Mouse (Mus musculus): ENCODE results near the gene Nt5c2. TPM values are rescaled to one million over a fixed set of nuclear protein-coding genes. Genes with fewer than 3 reads are reported as not detected.
A peak's percentile ranks its signal among the peaks of the same experiment; 100 is the strongest.

Gene Nt5c2
- total and polyA plus RNA-seq, 3 experiments = 16.7 to 63.9 (median 58.2) TPM

- H3K9ac ChIP-seq (ENCODE audit: low read depth, low read length) = no peak overlapping the region
- peak overlapping the region; percentile 67 for H3K4me3 ChIP-seq
- TF ChIP-seq POLR2A (IDR thresholded peaks at IDR 0.05; ENCODE audit: insufficient read depth, low read depth, low read length) (no peak), EP300 (IDR thresholded peaks at IDR 0.05; ENCODE audit: insufficient read depth, low read depth, low read length) (no peak), CTCF (IDR thresholded peaks at IDR 0.05) (no peak)
- intact Hi-C loops (cut with DNase I) = no loop called here
- H3K27ac ChIP-seq = no peak overlapping the region; the same call in 1 of the 2 replicates
- WGBS = 8% methylated on average over 7 of the region's 7 CpGs
- no peak for DNase-seq
- no peaks in the 10 kb centered on the region for H3K27me3 ChIP-seq (ENCODE audit: control insufficient read depth, insufficient read depth, low read length)
- no peaks in the 10 kb centered on the region for H3K79me2 ChIP-seq (replicated peaks; ENCODE audit: control insufficient read depth, insufficient read depth, low read length)
- peaks cover 4% of the 10 kb centered on the region; the same call in 1 of the 2 replicates for H3K4me1 ChIP-seq (ENCODE audit: control insufficient read depth, insufficient read depth, low read length)
- no peaks in the 10 kb centered on the region for H3K36me3 ChIP-seq (ENCODE audit: control insufficient read depth, insufficient read depth, low read length)
These were observed 34.9 kb upstream of the Nt5c2 start for GRCm38 (mm10) chr19:47049840-47050239.

- Histone ChIP-seq H3K4me3 (no peak overlapping the region), H3K79me2 (replicated peaks; ENCODE audit: control insufficient read depth, insufficient read depth, low read length) (no peaks in the 10 kb centered on the region), H3K9ac (ENCODE audit: low read depth, low read length) (no peak overlapping the region), H3K27ac (no peak overlapping the region), H3K27me3 (ENCODE audit: control insufficient read depth, insufficient read depth, low read length) (no peaks in the 10 kb centered on the region), H3K36me3 (ENCODE audit: control insufficient read depth, insufficient read depth, low read length) (no peaks in the 10 kb centered on the region), H3K4me1 (ENCODE audit: control insufficient read depth, insufficient read depth, low read length) (peaks cover 4% of the 10 kb centered on the region; the same call in 1 of the 2 replicates)
- 61% methylated on average over 4 of the region's 4 CpGs for WGBS
- intact Hi-C loops (cut with DNase I) = no loop called here
- TF ChIP-seq EP300 (IDR thresholded peaks at IDR 0.05; ENCODE audit: insufficient read depth, low read depth, low read length) = no peak
- TF ChIP-seq CTCF (IDR thresholded peaks at IDR 0.05) = no peak
- TF ChIP-seq POLR2A (IDR thresholded peaks at IDR 0.05; ENCODE audit: insufficient read depth, low read depth, low read length) = no peak
- DNase-seq = no peak
These were observed 34.1 kb upstream of the Nt5c2 start for GRCm38 (mm10) chr19:47049061-47049460.

- Histone ChIP-seq H3K36me3 (ENCODE audit: control insufficient read depth, insufficient read depth, low read length) (no peaks in the 10 kb centered on the region), H3K79me2 (replicated peaks; ENCODE audit: control insufficient read depth, insufficient read depth, low read length) (no peaks in the 10 kb centered on the region), H3K27me3 (ENCODE audit: control insufficient read depth, insufficient read depth, low read length) (no peaks in the 10 kb centered on the region), H3K4me3 (no peak overlapping the region), H3K9ac (ENCODE audit: low read depth, low read length) (no peak overlapping the region), H3K27ac (no peak overlapping the region), H3K4me1 (ENCODE audit: control insufficient read depth, insufficient read depth, low read length) (peaks cover 4% of the 10 kb centered on the region; the same call in 1 of the 2 replicates)
- WGBS = 92% methylated on average over 13 of the region's 13 CpGs
- no peak for TF ChIP-seq POLR2A (IDR thresholded peaks at IDR 0.05; ENCODE audit: insufficient read depth, low read depth, low read length)
- no peak for TF ChIP-seq CTCF (IDR thresholded peaks at IDR 0.05)
- no peak for TF ChIP-seq EP300 (IDR thresholded peaks at IDR 0.05; ENCODE audit: insufficient read depth, low read depth, low read length)
- intact Hi-C loops (cut with DNase I) = no loop called here
- DNase-seq = no peak
These were observed 32.4 kb upstream of the Nt5c2 start for GRCm38 (mm10) chr19:47047236-47047833.

DNA sequence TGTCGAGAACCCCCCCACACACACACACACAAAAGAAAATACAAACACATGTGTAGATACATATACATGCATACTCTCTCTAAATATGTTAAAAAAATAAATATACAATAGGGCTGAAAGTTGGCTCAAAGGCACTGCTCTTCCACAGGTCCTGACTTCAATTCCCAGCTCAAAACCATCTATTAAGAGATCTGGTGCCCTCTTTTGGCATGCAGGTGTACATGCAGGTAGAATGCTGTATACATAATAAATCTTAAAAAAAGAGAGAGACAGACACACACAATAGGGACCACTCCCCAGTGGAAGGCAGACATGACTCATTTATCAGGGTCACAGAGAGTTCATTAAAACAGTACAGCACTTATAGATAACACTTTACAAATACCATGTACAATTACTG is 31.4 kb upstream of the Nt5c2 start:
- H3K36me3 ChIP-seq (ENCODE audit: control insufficient read depth, insufficient read depth, low read length) = no peaks in the 10 kb centered on the region
- no peak overlapping the region for H3K9ac ChIP-seq (ENCODE audit: low read depth, low read length)
- no peak overlapping the region for H3K4me3 ChIP-seq
- no peak for DNase-seq
- WGBS = 96% methylated on average over 1 of the region's 1 CpGs
- no peak overlapping the region for H3K27ac ChIP-seq
- no peaks in the 10 kb centered on the region for H3K27me3 ChIP-seq (ENCODE audit: control insufficient read depth, insufficient read depth, low read length)
- intact Hi-C loops (cut with DNase I) = no loop called here
- peaks cover 4% of the 10 kb centered on the region; the same call in 1 of the 2 replicates for H3K4me1 ChIP-seq (ENCODE audit: control insufficient read depth, insufficient read depth, low read length)
- TF ChIP-seq POLR2A (IDR thresholded peaks at IDR 0.05; ENCODE audit: insufficient read depth, low read depth, low read length) (no peak), CTCF (IDR thresholded peaks at IDR 0.05) (peak; percentile 23; the same call in 1 of the 2 replicates)
- no peaks in the 10 kb centered on the region for H3K79me2 ChIP-seq (replicated peaks; ENCODE audit: control insufficient read depth, insufficient read depth, low read length)

GRCm38 (mm10) chr19:47043608-47044007 is 28.7 kb upstream of the Nt5c2 start:
- H3K36me3 ChIP-seq (ENCODE audit: control insufficient read depth, insufficient read depth, low read length) = no peaks in the 10 kb centered on the region
- H3K27ac ChIP-seq = no peak overlapping the region
- 80% methylated on average over 3 of the region's 3 CpGs for WGBS
- no peak for DNase-seq
- no peak overlapping the region for H3K4me3 ChIP-seq
- intact Hi-C loops (cut with DNase I) = loop anchor here (2.0 kb wide), 1 partner anchor 167 kb away; no protein-coding TSS in a partner anchor
- no peaks in the 10 kb centered on the region for H3K27me3 ChIP-seq (ENCODE audit: control insufficient read depth, insufficient read depth, low read length)
- H3K9ac ChIP-seq (ENCODE audit: low read depth, low read length) = no peak overlapping the region
- no peaks in the 10 kb centered on the region for H3K4me1 ChIP-seq (ENCODE audit: control insufficient read depth, insufficient read depth, low read length)
- no peaks in the 10 kb centered on the region for H3K79me2 ChIP-seq (replicated peaks; ENCODE audit: control insufficient read depth, insufficient read depth, low read length)
- TF ChIP-seq POLR2A (IDR thresholded peaks at IDR 0.05; ENCODE audit: insufficient read depth, low read depth, low read length) (no peak), CTCF (IDR thresholded peaks at IDR 0.05) (peak; percentile 66)

GRCm38 (mm10) chr19:47040720-47041473 is 25.9 kb upstream of the Nt5c2 start:
- no peak overlapping the region for H3K9ac ChIP-seq (ENCODE audit: low read depth, low read length)
- intact Hi-C loops (cut with DNase I) = no loop called here
- no peaks in the 10 kb centered on the region for H3K79me2 ChIP-seq (replicated peaks; ENCODE audit: control insufficient read depth, insufficient read depth, low read length)
- WGBS = 60% methylated on average over 3 of the region's 3 CpGs
- H3K36me3 ChIP-seq (ENCODE audit: control insufficient read depth, insufficient read depth, low read length) = no peaks in the 10 kb centered on the region
- H3K4me1 ChIP-seq (ENCODE audit: control insufficient read depth, insufficient read depth, low read length) = no peaks in the 10 kb centered on the region
- TF ChIP-seq POLR2A (IDR thresholded peaks at IDR 0.05; ENCODE audit: insufficient read depth, low read depth, low read length) (no peak), EP300 (IDR thresholded peaks at IDR 0.05; ENCODE audit: insufficient read depth, low read depth, low read length) (no peak), CTCF (IDR thresholded peaks at IDR 0.05) (no peak)
- no peak for DNase-seq
- no peak overlapping the region for H3K27ac ChIP-seq
- no peaks in the 10 kb centered on the region for H3K27me3 ChIP-seq (ENCODE audit: control insufficient read depth, insufficient read depth, low read length)
- H3K4me3 ChIP-seq = no peak overlapping the region
